Comparison of ENCODE assay signal across 7 mouse cellular contexts in the genomic region with DNA sequence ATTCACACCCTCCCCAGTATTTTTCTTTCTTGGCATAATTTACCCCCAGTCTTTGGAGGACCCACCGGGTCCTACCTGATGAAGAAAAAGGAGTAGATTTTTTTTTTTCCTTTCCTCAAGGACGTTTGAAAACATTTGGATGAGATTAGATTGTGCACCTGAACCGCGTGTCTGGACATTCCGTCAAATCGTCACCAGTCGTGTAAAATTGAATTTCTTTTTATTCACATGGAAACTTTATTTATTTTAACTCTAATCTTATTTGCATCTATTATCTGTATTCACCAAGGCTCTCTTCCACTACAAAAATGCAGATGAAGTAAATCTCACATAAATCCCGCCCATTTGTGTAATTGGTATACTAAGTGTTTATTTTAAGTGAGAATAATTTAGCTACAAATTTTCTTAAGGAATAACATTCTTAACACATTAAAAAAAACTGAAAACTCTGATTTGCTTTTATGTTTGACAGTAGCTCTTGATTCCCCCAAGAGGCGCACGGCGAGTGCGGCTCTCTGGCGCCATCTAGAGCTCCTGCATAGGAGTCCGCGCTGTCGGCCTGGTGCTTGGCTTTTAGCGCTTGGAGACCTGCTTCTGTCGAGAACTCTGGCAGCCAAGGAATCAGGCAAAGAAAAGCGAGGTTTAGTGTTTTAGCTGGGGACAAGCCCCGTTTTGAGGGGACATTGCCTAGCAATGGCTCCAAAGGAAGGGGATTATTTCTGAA. TPM values are rescaled to one million over a fixed set of nuclear protein-coding genes. Genes with fewer than 3 reads are reported as not detected.
DNase-seq lines count a peak whose midpoint lies in the region; ATAC-seq lines count a peak whose summit lies in the region.

No protein-coding gene starts in this region.

- intact Hi-C loops in gastrocnemius, postnatal 14 days (cut with DNase I; ENCODE audit: low total_unique reads): loop anchor here (2.0 to 10.0 kb wide), 3 partner anchors 111 to 1743 kb away; no protein-coding TSS in a partner anchor
- intact Hi-C loops in left cerebral cortex, postnatal 10 days (cut with DNase I): loop anchor here (5.0 to 10.0 kb wide), 4 partner anchors 111 to 1741 kb away; no protein-coding TSS in a partner anchor

- peak; percentile 85 to 94 for DNase-seq in adrenal gland, adult (ENCODE audit: inconsistent age in 2 of 2, low spot score in 1 of 2)
- DNase-seq in embryo, embryonic 10 days (ENCODE audit: low spot score): peak; percentile 92
- peak; percentile 85 for DNase-seq in gastrocnemius, postnatal 14 days
- DNase-seq in left cerebral cortex, postnatal 10 days (ENCODE audit: extremely low spot score in 1 of 2, low spot score in 2 of 2): peak; percentile 80 to 91
- DNase-seq in right cerebral cortex, postnatal 25 days: peak; percentile 84

- ATAC-seq in inflammation-experienced regulatory T-cells, adult 6 months: peak; percentile 73
- ATAC-seq in megakaryocyte-erythroid progenitor cell, adult 5-6 weeks (replicated peaks; ENCODE audit: low FRiP score, low TSS enrichment, poor library complexity, severe bottlenecking): peak; percentile 89

RNA-seq across cellular contexts. Expression of a gene that starts 6.6 kb away (rescaled TPM):
- total RNA-seq in gastrocnemius, postnatal 14 days (2021): not detected
- polyA plus RNA-seq in inflammation-experienced regulatory T-cells, adult 6 months (2017; shearing (Covaris generic)): not detected
- 1 to 10 TPM; 3.4 to 4.4 TPM for total RNA-seq in left cerebral cortex, postnatal 10 days (2021)
- total RNA-seq in megakaryocyte-erythroid progenitor cell, adult 5-6 weeks (2014; fragmentation: Nextera tagmentation): not detected in 2 replicates
- total RNA-seq in megakaryocyte-erythroid progenitor cell, adult 5-6 weeks (2017): 0.47 TPM in 1 of 2 replicates, not detected in the other

RNA-seq across cellular contexts. Expression of a gene that starts 34.1 kb away (rescaled TPM):
- total RNA-seq in gastrocnemius, postnatal 14 days (2021): 10 to 100 TPM; 26.8 to 28.6 TPM
- 10 to 100 TPM in 2 of 3 experiments, 1 to 10 TPM in 1; 8.8 to 13.5 (median 12.5) TPM for polyA plus RNA-seq in inflammation-experienced regulatory T-cells, adult 6 months (2017; shearing (Covaris generic))
- 10 to 100 TPM in 1 of 2 experiments, 1 to 10 TPM in 1; 9.6 to 11.5 TPM for total RNA-seq in left cerebral cortex, postnatal 10 days (2021)
- 33.3 and 38.3 TPM in 2 replicates for total RNA-seq in megakaryocyte-erythroid progenitor cell, adult 5-6 weeks (2014; fragmentation: Nextera tagmentation)
- total RNA-seq in megakaryocyte-erythroid progenitor cell, adult 5-6 weeks (2017): 54.5 and 79.7 TPM in 2 replicates

RNA-seq across cellular contexts. Expression of a gene that starts 34.2 kb away (rescaled TPM):
- total RNA-seq in gastrocnemius, postnatal 14 days (2021): 10 to 100 TPM; 12.4 to 13.8 TPM
- polyA plus RNA-seq in inflammation-experienced regulatory T-cells, adult 6 months (2017; shearing (Covaris generic)): 10 to 100 TPM; 18.9 to 30.4 (median 30.3) TPM
- 10 to 100 TPM; 24.4 to 25.3 TPM for total RNA-seq in left cerebral cortex, postnatal 10 days (2021)
- 20.2 and 28.4 TPM in 2 replicates for total RNA-seq in megakaryocyte-erythroid progenitor cell, adult 5-6 weeks (2014; fragmentation: Nextera tagmentation)
- total RNA-seq in megakaryocyte-erythroid progenitor cell, adult 5-6 weeks (2017): 28.3 and 36.9 TPM in 2 replicates

RNA-seq across cellular contexts. Expression of a gene that starts 59.6 kb away (rescaled TPM):
- 10 to 100 TPM; 97.2 to 98.5 TPM for total RNA-seq in gastrocnemius, postnatal 14 days (2021)
- polyA plus RNA-seq in inflammation-experienced regulatory T-cells, adult 6 months (2017; shearing (Covaris generic)): 10 to 100 TPM; 68.4 to 91.6 (median 88.3) TPM
- total RNA-seq in left cerebral cortex, postnatal 10 days (2021): 100 to 1,000 TPM; 108 to 119 TPM
- total RNA-seq in megakaryocyte-erythroid progenitor cell, adult 5-6 weeks (2014; fragmentation: Nextera tagmentation): 97.4 and 126 TPM in 2 replicates
- total RNA-seq in megakaryocyte-erythroid progenitor cell, adult 5-6 weeks (2017): 149 and 159 TPM in 2 replicates

Comparison
In these comparisons a context has a peak if more than half of its experiments do, and no peak if none do; other contexts are left out.
1. Peak in every context shown above with its lines: DNase-seq and ATAC-seq.